Mouse (Mus musculus) embryonic facial prominence, embryonic 14.5 days (tissue): ENCODE results near the gene Cul5. TPM values are rescaled to one million over a fixed set of nuclear protein-coding genes. Genes with fewer than 3 reads are reported as not detected.

Experiments
- ATAC-seq: fragments of 200-750 bp; cut with Nextera tagmentation; 2 replicates; pipeline ENCODE4 v1.8.0; 2017; ENCODE audit warnings: low read depth, moderate number of reproducible peaks, moderate TSS enrichment
- DNase-seq: peaks from one replicate; pipeline ENCODE4 v3.0.0-alpha.2; 2015; ENCODE audit warnings: low spot score
- H3K27ac ChIP-seq: fragments of 300-500 bp; sonication (generic); replicated peaks from 2 replicates; pipeline ENCODE4 v1.5.1; 2014; ENCODE audit warnings: low read depth, mild to moderate bottlenecking, low read length, moderate library complexity
- H3K27me3 ChIP-seq: fragments of 300-500 bp; sonication (generic); replicated peaks from 2 replicates; pipeline ENCODE4 v1.6.1; 2014; ENCODE audit warnings: low read length; ENCODE audit not compliant: control insufficient read depth, insufficient read depth
- H3K36me3 ChIP-seq: fragments of 300-500 bp; sonication (generic); 2 replicates; pipeline ENCODE4 v1.6.1; 2014; ENCODE audit warnings: low read length, mixed read lengths; ENCODE audit not compliant: control insufficient read depth, insufficient read depth
- H3K4me1 ChIP-seq: fragments of 300-500 bp; sonication (generic); 2 replicates; pipeline ENCODE4 v1.6.1; 2014; ENCODE audit warnings: antibody characterized with exemption, low read length; ENCODE audit not compliant: control insufficient read depth, insufficient read depth
- H3K4me2 ChIP-seq: fragments of 300-500 bp; sonication (generic); 2 replicates; pipeline ENCODE4 v1.6.1; 2014; ENCODE audit warnings: low read depth, mild to moderate bottlenecking, low read length, moderate library complexity, mixed read lengths
- H3K4me3 ChIP-seq: fragments of 300-500 bp; sonication (generic); 2 replicates; pipeline ENCODE4 v1.5.1; 2014; ENCODE audit warnings: low read depth, mild to moderate bottlenecking, low read length
- H3K9ac ChIP-seq: fragments of 300-500 bp; sonication (generic); 2 replicates; pipeline ENCODE4 v1.6.1; 2014; ENCODE audit warnings: low read depth, mild to moderate bottlenecking, low read length, moderate library complexity, mixed read lengths
- H3K9me3 ChIP-seq: fragments of 300-500 bp; sonication (generic); 2 replicates; pipeline ENCODE4 v1.6.1; 2016; ENCODE audit warnings: low read length; ENCODE audit not compliant: control insufficient read depth
- WGBS: fragments of 180-500 bp; shearing (Covaris S2); extraction: QIAGEN DNeasy Blood & Tissue Kit; methylation state at CpG from one replicate; pipeline ENCODE4 v1.1.7; 2014; 5-methylcytosine and 5-hydroxymethylcytosine counted together
- polyA plus RNA-seq: library from polyadenylated mRNA; unstranded; fragments of >200 nt; fragmentation: Nextera tagmentation; extraction: Ambion mirVana; gene quantifications from 2 replicates; pipeline ENCODE4 v1.2.1, GENCODE M21; 2014

The Cul5 gene
- 41.2 and 44.6 TPM in 2 replicates for polyA plus RNA-seq

DNA sequence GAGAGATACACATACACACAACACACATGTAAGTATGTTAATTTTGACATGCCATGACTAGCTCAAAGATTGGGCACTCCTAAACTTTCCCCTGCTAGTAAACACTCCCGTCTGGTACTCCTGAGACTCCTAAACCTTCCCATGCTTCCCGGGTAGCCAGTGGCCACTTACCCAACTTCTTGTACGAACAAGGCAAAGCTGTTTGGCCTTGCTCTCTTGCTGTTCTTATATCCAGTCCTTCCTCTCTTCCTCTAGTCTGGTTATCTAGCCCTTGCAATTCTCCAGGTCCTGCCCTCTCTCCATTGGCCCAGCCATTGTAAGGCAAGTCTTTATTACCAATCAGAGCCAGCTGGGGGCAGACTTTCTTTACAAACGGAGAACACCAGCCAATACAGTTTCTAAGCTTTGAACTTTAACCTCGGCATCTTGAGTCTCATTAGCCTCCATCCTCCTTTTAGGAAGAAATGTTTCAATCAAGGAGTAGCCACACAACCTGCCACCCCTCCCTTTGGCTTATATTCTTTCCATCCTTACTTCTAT is at the start of gene Cul5:
Gene Cul5 (minus strand): TSS at position 335 of the 540 bp plus-strand sequence.
- ATAC-seq (no peak), DNase-seq (peak; percentile 9)
- H3K9me3 ChIP-seq, result no peaks in the 10 kb centered on the region
- H3K27ac ChIP-seq, result no peak within 1 kb of the TSS
- WGBS, result 55% methylated on average over 5 of the region's 5 CpGs
- H3K4me1 ChIP-seq, result peaks cover 14% of the 10 kb centered on the region
- H3K27me3 ChIP-seq, result no peaks in the 10 kb centered on the region
- H3K9ac ChIP-seq, result no peak within 1 kb of the TSS
- no peaks in the 10 kb centered on the region for H3K36me3 ChIP-seq
- H3K4me3 ChIP-seq, result no peak within 1 kb of the TSS
- H3K4me2 ChIP-seq, result no peak within 1 kb of the TSS

- H3K4me1 ChIP-seq, result no peaks in the 10 kb centered on the region
These were observed 36.3 kb upstream of the Cul5 start, which contains the start of gene Rab39 for GRCm38 (mm10) chr9:53705992-53706696. Gene Rab39, minus strand, starts transcription at chr9:53706232.

DNA sequence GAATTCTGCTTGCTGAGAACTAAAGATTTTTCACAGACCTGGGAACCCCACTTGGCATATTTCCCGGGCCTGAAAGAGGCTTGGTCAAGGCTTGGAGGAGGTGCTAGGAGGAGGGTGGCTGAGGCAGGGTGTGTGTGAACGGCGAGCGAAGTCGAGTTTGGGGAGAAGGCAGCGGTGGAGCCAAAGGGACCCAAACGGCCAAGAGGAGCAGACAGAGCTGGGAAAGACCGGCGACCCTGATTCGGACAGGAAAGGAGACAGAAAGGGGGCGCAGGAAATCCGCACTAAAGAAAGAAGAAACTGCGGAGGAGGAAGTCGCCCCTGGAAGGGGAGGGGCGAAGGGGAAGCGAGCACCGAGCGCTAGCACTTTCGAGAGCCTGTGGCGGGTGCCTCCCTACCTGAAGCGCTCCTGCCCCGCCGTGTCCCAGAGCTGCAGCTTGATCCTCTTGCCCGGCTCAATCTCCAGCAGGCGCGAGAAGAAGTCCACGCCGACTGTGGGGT is 35.7 kb upstream of the Cul5 start:
- DNase-seq (peak; percentile 32), ATAC-seq (no peak)
- H3K27ac ChIP-seq, result no peak overlapping the region
- H3K4me2 ChIP-seq, result peak overlapping the region; percentile 67
- under 1% methylated on average over 25 of the region's 28 CpGs for WGBS
- no peaks in the 10 kb centered on the region for H3K4me1 ChIP-seq
- H3K9ac ChIP-seq, result peak overlapping the region; percentile 15; the same call in 1 of the 2 replicates
- H3K27me3 ChIP-seq, result no peaks in the 10 kb centered on the region; the same call in 1 of the 2 replicates
- no peaks in the 10 kb centered on the region for H3K36me3 ChIP-seq
- H3K4me3 ChIP-seq, result peak overlapping the region; percentile 43
- H3K9me3 ChIP-seq, result no peaks in the 10 kb centered on the region

More at GRCm38 (mm10) chr9:53705992-53706696, 36.3 kb upstream of the Cul5 start, which contains the start of gene Rab39:
- DNase-seq (peak; percentile 91), ATAC-seq (peak; percentile 94)
- no peaks in the 10 kb centered on the region for H3K36me3 ChIP-seq
- WGBS, result under 1% methylated on average over 35 of the region's 49 CpGs
- H3K4me2 ChIP-seq, result peak within 1 kb of the TSS; percentile 67
- peak within 1 kb of the TSS; percentile 15; the same call in 1 of the 2 replicates for H3K9ac ChIP-seq
- H3K27me3 ChIP-seq, result no peaks in the 10 kb centered on the region; the same call in 1 of the 2 replicates
- H3K27ac ChIP-seq, result no peak within 1 kb of the TSS
- H3K4me3 ChIP-seq, result peak within 1 kb of the TSS; percentile 43
- no peaks in the 10 kb centered on the region for H3K9me3 ChIP-seq

DNA sequence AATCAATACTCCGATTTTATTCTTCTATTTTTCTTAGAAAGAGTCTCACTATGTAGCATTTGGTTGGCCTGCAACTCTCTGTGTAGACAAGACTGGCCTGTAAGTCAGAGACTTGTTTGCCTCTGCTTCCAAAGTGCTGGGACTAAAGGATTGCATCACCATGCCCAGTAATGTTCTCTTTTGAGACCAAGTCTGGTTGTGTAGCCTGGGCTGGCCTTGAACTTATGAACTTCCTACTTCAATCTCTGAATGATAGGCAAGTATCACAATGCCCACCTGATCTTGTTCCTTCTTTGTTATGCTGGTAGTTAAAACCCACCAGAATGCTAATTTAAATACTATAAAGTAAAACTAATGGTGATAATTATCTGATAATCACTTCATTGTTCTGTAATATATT is 33.2 kb upstream of the Cul5 start:
- DNase-seq (no peak), ATAC-seq (no peak)
- H3K36me3 ChIP-seq, result no peaks in the 10 kb centered on the region
- no peak overlapping the region for H3K9ac ChIP-seq
- H3K27ac ChIP-seq, result no peak overlapping the region
- no peaks in the 10 kb centered on the region; the same call in 1 of the 2 replicates for H3K27me3 ChIP-seq
- 88% methylated on average over 1 of the region's 1 CpGs for WGBS
- H3K4me1 ChIP-seq, result no peaks in the 10 kb centered on the region
- H3K4me2 ChIP-seq, result no peak overlapping the region
- H3K4me3 ChIP-seq, result no peak overlapping the region
- no peaks in the 10 kb centered on the region for H3K9me3 ChIP-seq

DNA sequence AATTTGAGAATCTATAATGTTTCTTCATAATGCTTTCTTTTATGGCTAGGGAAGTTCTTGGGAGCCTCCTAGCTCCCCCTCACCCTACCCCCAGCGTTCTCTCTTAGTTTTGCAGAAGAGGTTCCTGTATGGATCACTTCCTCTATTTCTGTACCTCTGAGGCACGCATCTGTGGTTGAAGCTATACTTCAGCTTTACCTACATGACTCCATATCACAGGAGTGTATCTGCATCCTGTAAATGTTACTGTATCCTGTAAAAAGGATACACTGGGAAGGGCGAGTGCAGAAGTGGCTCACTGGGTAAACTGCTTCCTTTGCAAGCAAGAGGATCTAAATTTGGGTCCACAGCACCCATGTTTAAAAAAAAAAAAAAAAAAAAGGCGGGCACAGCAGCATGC is 30.7 kb upstream of the Cul5 start:
- ATAC-seq (no peak), DNase-seq (no peak)
- no peak overlapping the region for H3K4me3 ChIP-seq
- no peaks in the 10 kb centered on the region for H3K27me3 ChIP-seq
- no peak overlapping the region for H3K27ac ChIP-seq
- no peak overlapping the region for H3K4me2 ChIP-seq
- no peaks in the 10 kb centered on the region for H3K36me3 ChIP-seq
- H3K9ac ChIP-seq, result no peak overlapping the region
- H3K9me3 ChIP-seq, result no peaks in the 10 kb centered on the region
- 77% methylated on average over 4 of the region's 4 CpGs for WGBS
- no peaks in the 10 kb centered on the region for H3K4me1 ChIP-seq

GRCm38 (mm10) chr9:53695846-53696245 is 26.0 kb upstream of the Cul5 start:
- ATAC-seq, result no peak
- no peaks in the 10 kb centered on the region for H3K4me1 ChIP-seq
- no peak overlapping the region for H3K27ac ChIP-seq
- no peak for DNase-seq
- no peaks in the 10 kb centered on the region for H3K27me3 ChIP-seq
- H3K36me3 ChIP-seq, result no peaks in the 10 kb centered on the region
- 84% methylated on average over 5 of the region's 5 CpGs for WGBS
- H3K4me2 ChIP-seq, result no peak overlapping the region
- H3K4me3 ChIP-seq, result no peak overlapping the region
- no peaks in the 10 kb centered on the region for H3K9me3 ChIP-seq
- H3K9ac ChIP-seq, result no peak overlapping the region

GRCm38 (mm10) chr9:53693718-53694117 is 23.9 kb upstream of the Cul5 start:
- no peak for DNase-seq
- no peak overlapping the region for H3K4me2 ChIP-seq
- H3K4me1 ChIP-seq, result no peaks in the 10 kb centered on the region
- no peak overlapping the region for H3K9ac ChIP-seq
- no peaks in the 10 kb centered on the region for H3K9me3 ChIP-seq
- H3K4me3 ChIP-seq, result no peak overlapping the region
- no peaks in the 10 kb centered on the region for H3K27me3 ChIP-seq
- 80% methylated on average over 1 of the region's 1 CpGs for WGBS
- H3K27ac ChIP-seq, result no peak overlapping the region
- ATAC-seq, result no peak
- H3K36me3 ChIP-seq, result no peaks in the 10 kb centered on the region

- Histone ChIP-seq H3K27me3 (no peaks in the 10 kb centered on the region), H3K4me2 (no peak overlapping the region), H3K9me3 (no peaks in the 10 kb centered on the region), H3K4me3 (no peak overlapping the region), H3K9ac (no peak overlapping the region), H3K27ac (no peak overlapping the region), H3K36me3 (no peaks in the 10 kb centered on the region), H3K4me1 (no peaks in the 10 kb centered on the region)
- DNase-seq (no peak), ATAC-seq (no peak)
- 41% methylated on average over 7 of the region's 7 CpGs for WGBS
These were observed 22.2 kb upstream of the Cul5 start for GRCm38 (mm10) chr9:53691745-53692670.
